Mouse (Mus musculus) adrenal gland, adult (tissue): ENCODE measurements around the gene Dnajb13.

Experiments
- DNase-seq, 2 experiments: peaks; one replicate each; pipeline ENCODE4 v3.0.0; 2022 to 2023; ENCODE audit warnings: low spot score in 1 of 2; ENCODE audit not compliant: inconsistent age in 2 of 2

Gene Dnajb13

GRCm38 (mm10) chr7:100492391-100493116, 22.2 kb downstream of the Dnajb13 start:
- no peak for DNase-seq

- DNase-seq, result no peak
These were observed 26.2 kb downstream of the Dnajb13 start for GRCm38 (mm10) chr7:100488474-100489048.

GRCm38 (mm10) chr7:100487301-100487700, 27.5 kb downstream of the Dnajb13 start:
- no peak for DNase-seq

DNA sequence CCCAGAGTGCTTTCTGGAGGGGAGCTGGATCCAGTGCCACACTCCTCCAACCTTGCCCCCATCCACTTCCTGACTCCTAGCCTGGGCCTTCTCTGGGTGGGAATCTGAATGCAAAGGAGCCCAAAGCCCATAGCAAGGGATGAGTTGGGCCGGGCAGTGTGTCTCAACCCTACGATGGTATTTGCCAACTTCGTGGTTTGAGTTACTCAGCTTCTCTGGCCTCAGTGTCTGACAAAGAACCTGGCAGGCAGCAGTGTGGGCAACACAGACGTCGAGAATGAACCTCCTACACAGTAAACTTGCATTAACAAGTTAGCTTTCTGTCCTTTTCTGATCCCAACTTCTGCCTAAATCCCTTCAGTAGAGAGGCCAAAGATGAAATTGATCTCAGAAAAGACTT, 30.3 kb downstream of the Dnajb13 start:
- peak in 1 of 2 experiments; percentile 70 for DNase-seq

DNA sequence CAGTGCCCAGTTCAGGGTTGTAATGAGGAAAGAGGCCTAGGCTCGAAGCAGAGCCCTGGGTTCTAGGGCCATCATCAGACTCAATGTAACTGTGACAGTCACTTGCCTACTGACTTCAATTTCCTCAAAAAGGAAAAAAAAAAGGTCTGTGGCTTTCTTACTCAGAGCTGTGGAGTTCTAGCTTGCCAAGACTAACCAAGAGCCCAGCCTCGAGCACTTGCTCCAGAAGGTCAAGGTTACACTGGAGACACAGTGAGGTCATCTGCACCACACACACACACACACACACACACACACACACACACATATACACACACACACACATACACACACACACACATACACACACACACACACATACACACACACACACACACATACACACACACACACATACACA, 32.7 kb downstream of the Dnajb13 start:
- DNase-seq, result peak in 1 of 2 experiments; percentile 67

GRCm38 (mm10) chr7:100480175-100480574, 34.6 kb downstream of the Dnajb13 start:
- DNase-seq, result no peak

DNA sequence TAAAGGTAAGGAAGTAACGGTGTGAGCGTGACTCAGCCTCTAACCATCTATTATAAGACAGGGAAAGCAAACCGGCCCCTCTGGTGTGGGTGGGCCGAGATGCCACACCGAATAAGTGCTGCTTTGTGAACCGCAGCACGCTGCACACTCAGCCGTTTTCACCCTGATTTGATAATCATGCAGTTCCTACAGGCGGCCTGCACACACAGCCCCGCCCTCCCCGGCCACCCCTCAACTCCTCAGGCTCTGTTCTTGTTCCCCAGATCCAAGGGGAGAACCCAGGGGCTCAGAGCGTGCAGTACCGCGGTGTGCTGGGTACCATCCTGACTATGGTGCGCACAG, 35.0 kb downstream of the Dnajb13 start:
- DNase-seq, result no peak

- DNase-seq, result no peak
These were observed 35.5 kb downstream of the Dnajb13 start for GRCm38 (mm10) chr7:100479100-100479822.

DNA sequence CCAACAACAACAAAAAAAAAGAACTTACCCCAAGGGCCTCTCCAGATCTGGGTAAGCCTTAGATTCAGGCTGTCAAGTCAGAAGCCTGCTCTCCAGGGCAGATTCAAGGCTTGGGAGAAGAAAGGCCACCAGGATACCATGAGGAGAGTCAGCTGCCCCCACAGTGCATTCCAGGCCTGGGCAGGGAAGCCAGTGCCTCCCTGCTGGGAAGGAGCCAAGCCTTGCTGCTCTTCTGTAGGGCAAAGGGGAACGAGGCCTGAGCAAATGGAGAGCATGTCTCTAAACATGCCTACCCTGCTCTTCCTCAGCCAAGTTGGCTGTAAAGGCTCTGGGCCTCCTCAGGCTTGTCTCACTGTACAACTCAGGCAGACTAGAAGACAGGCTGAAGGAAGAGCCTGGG, 40.1 kb downstream of the Dnajb13 start:
- peak; percentile 58 to 79 for DNase-seq

DNA sequence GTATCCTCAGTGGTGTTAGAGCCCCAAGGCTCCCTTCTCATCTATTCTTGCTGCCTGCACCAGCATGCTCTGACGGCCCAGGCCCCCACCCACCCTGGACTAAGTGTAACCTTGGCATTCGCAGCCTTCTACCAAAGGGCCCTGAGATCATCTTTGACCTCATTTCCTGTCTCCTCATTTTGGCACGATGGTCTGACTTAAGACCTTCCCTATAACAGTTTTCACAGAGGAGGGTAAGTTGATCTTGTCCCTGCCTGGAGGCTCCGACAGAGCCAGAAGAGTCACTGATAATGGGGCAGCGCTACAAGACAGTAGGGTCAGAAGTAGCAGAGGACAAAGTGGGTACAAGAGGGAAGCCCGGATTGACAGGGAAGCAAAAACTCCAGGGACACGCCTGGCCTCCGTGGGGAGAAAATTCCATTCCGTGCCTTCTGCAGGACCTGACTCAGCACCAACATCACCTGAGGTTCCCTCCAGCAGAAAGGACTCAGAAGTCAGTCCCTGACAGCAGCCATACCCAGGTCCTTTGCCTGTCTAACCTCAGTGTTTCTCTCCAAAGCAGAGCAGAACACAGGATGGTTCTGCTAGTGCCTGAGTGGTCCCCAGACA, 40.8 kb downstream of the Dnajb13 start:
- peak in 1 of 2 experiments; percentile 74 for DNase-seq

DNA sequence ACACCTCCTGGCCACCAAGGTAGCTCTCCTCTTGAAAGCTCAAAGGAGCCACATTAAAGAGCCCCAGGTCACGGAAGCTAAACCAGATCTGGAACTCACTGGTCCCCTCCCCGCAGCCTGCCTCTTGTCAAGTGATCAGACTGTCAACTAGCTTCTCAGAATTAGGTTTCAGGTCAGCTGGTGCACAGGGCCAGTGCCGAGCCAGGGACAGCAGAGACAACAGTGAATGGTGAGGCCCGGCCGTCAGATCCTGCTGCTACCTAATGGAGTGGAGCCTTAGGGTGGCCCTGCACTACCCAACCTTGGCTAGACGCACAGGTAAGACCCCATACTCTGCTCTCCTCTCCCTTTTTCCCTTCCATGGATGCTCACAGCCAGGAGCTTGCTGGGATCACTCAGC, 42.0 kb downstream of the Dnajb13 start, which contains the start of gene Ucp3:
Gene Ucp3 (plus strand): TSS at position 214 of the 400 bp plus-strand sequence.
- DNase-seq, result peak; percentile 45 to 73

GRCm38 (mm10) chr7:100471407-100471797, 43.4 kb downstream of the Dnajb13 start:
- no peak for DNase-seq

DNA sequence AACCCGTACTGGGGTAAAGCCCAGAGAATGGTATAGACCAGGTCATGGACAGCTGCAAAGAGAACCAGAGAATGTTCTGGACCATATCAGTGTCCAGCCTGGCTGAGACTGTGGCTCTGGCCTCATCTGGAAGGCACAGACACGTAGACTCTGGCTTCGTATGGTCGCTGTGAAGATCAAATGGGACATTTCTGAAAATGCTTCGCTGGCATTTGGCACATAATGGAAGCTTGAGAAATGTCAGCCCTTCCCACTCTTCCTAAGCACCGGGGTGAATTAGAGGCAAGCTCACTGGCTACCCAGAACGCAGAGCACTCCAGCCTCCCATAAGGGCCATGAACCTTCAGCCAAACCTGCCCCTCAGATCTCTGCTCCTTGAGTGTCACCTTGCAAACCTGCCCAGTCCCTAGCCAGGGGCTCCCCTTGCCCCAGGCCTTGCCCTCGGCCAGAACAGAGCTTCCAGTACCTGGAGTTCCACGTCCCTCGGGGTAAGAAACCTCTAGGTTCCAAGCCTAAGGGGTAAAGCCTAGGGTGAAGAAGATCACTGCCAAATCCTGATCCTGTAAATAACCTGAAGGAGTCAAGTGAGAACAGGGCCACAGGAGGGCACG, 43.9 kb downstream of the Dnajb13 start:
- DNase-seq, result peak in 1 of 2 experiments; percentile 42

- DNase-seq, result no peak
These were observed 45.3 kb downstream of the Dnajb13 start for GRCm38 (mm10) chr7:100469502-100469901.

DNA sequence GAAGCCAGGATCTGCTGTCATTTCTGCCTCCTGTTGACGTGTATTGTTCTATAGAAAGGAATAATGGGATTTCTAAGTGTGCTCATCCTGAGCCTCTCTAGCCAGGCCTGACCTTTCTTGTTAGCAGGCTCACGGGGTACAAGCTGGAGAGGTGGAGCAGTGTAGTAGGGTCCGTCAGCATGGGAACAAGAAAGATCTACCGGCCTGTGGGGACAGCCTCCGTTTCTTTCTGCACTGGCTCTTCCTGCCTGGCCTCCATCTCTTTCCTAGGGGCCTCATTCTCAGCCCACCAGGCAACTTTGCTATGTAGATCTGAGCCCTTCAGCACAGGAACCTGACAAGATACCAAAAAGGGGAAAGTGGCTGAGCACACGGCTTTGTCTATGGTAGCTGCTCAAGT, 46.0 kb downstream of the Dnajb13 start:
- no peak for DNase-seq

DNA sequence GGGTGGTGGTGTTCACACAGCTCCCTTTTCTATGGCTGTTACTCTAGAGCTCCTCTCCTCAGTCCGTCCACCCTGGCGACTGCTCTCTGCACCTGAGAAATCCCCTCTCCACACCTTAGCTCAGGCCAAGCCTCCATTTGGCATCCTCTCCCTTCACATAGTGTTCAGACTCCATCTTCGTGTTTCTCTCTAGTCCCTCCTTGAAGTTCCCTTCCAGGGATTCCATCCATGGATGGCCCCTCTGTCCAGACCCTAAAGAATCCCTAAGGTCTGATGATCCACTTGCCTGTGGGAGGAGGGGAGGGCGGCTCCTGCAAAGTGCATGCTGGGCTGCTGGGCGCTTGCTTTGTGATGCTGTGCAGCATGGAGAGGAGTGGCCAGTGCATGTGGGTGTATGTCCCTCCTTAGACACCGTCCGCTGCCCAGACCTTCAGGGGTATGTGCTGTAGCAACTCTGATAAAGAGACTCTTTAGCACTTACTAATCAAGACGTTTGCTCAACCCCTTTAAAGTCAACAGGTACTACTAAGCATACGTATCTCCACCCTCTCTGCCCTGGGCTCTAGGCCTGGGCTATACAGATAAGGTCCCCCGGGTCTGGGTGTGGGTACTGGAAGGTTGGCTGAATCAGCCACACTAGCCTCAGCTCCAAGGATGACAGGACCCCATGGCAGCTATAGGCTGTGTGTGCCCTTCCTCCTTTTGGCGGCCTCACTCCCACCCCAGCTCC, 47.8 kb downstream of the Dnajb13 start:
- DNase-seq, result peak in 1 of 2 experiments; percentile 20

DNA sequence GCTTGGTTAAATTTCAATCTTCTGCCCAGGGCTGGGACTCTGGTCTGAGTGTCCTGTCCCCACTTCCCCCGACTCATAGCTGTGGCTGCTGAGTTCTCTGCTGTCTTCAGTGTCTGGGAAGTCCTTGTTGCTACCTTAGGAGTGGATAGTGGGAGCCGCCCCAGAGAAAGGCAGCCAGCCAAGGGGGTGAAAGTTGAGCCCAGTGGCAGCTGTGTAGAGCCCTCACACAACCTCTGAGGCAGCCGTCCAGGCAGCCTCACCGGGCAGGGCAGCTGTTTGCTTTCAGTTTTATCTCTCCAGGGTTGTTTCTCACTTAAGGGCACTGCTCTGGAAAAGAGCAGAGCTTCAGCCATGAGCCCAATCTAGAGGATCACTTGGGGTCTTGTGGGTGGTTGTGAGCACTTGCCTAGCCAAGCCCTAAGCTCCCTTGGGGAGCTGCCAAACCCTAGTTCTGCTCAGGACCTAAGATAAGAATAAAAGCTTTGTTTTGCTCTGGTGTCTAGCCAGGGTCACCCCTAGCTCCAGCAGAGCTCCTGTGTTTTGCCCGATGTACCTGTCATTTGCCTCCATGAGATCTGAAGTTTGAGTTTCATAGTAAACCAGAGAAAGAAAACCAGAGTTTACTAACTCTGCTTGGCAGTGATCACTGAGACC, 49.0 kb downstream of the Dnajb13 start:
- DNase-seq, result peak; percentile 83 to 92

DNA sequence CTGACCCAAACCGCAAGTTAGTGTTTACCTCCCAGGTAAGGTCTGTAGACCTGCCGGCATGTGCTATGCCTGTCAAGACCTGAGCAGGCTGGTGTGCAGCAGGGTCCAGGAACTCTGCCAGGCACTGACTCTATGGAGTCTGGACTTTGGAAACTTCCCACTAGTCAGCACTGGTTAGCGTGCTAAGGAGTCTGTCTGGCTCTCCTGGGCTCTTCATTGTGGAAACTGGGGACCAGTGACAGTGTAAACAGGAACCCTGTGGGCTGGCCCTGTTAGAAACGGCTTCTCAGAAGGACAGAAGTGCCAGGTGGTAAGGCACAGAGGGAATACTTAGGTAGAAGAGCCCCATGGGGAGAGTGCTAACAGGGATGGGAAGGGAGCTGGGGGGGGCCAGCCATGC, 49.5 kb downstream of the Dnajb13 start:
- DNase-seq, result no peak

DNA sequence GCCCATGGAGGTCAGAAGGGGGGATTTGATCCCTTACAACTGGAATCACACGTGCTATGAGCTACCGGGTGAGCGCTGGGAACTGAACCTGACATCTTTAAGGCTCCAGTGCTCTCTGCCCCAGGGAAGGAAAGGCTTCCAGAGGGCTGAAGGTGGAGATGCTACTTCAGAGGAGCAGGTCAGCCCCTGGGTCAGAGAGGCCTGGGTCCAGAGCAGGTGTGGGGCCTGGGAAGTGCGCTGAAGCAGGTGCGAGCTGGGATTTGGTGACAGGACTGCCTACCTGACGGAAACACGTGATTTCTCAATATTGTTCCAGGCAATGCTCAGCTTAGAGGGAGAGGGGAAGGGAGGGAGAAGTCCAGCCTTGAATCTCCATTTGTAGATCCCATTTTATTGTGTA, 50.5 kb downstream of the Dnajb13 start:
- no peak for DNase-seq

GRCm38 (mm10) chr7:100463757-100464156, 51.0 kb downstream of the Dnajb13 start:
- DNase-seq, result peak in 1 of 2 experiments; percentile 26
